In genomic region chrX:103555041-103555986, GRCm38 (mm10) we compare ENCODE assay signal across 7 mouse cellular contexts.
DNase-seq lines count a peak whose midpoint lies in the region; ATAC-seq and TF ChIP-seq lines count a peak whose summit lies in the region.
"Not testable (repeated sequence)": the region's sequence is repeated elsewhere in the genome, so short reads cannot be mapped to it uniquely, and the experiment has no call there.

No protein-coding gene starts in this region.

- DNase-seq in embryo, embryonic 10 days (ENCODE audit: low spot score) = peak; percentile 52
- peak; percentile 34 for DNase-seq in forebrain, postnatal 0 days
- DNase-seq in layer of hippocampus, adult 9-11 months = peak; percentile 46
- not testable (repeated sequence) for DNase-seq in liver, embryonic 14.5 days (ENCODE audit: low read depth in 3 of 3, low spot score in 3 of 3)
- DNase-seq in midbrain, embryonic 10.5 days (ENCODE audit: low spot score) = peak; percentile 55

- not testable (repeated sequence) for H3K4me1 ChIP-seq in forebrain, postnatal 0 days (ENCODE audit: insufficient read depth)
- peaks cover 14% of the 10 kb centered on the region for H3K4me1 ChIP-seq in hindbrain, embryonic 12.5 days
- peaks cover 0 to 17% of the 10 kb centered on the region in 2 experiments; a peak in 2 of 4 replicates for H3K4me1 ChIP-seq in liver, embryonic 14.5 days (replicated peaks; ENCODE audit: control insufficient read depth in 2 of 2, insufficient read depth in 2 of 2, low read length in 1 of 2)
- peaks cover 33% of the 10 kb centered on the region for H3K4me1 ChIP-seq in midbrain, embryonic 10.5 days
- peaks cover 17% of the 10 kb centered on the region for H3K4me1 ChIP-seq in olfactory bulb, adult 2 months (ENCODE audit: control insufficient read depth, insufficient read depth, low read length)

- not testable (repeated sequence) for TF ChIP-seq POLR2A in olfactory bulb, adult 2 months (IDR thresholded peaks at IDR 0.05; ENCODE audit: insufficient read depth, low read depth, low read length)

- not testable (repeated sequence) for TF ChIP-seq EP300 in liver, embryonic 14.5 days (IDR thresholded peaks at IDR 0.05; ENCODE audit: low read depth)

- not testable (repeated sequence) for H3K4me3 ChIP-seq in forebrain, postnatal 0 days (ENCODE audit: low read depth, low read length); hindbrain, embryonic 12.5 days; liver, embryonic 14.5 days (ENCODE audit: insufficient read depth in 1 of 2, low read depth in 2 of 2, low read length in 2 of 2); midbrain, embryonic 10.5 days; olfactory bulb, adult 2 months (ENCODE audit: insufficient read depth, low read depth, low read length)

- TF ChIP-seq CTCF in forebrain, postnatal 0 days (IDR thresholded peaks at IDR 0.05; ENCODE audit: low read depth); liver, embryonic 14.5 days (IDR thresholded peaks at IDR 0.05; ENCODE audit: low read depth); olfactory bulb, adult 2 months (IDR thresholded peaks at IDR 0.05; ENCODE audit: insufficient read depth, low read depth, low read length): not testable (repeated sequence)

- not testable (repeated sequence) for H3K9ac ChIP-seq in forebrain, postnatal 0 days; hindbrain, embryonic 12.5 days; liver, embryonic 14.5 days (replicated peaks)

- H3K36me3 ChIP-seq in forebrain, postnatal 0 days (ENCODE audit: insufficient read depth); hindbrain, embryonic 12.5 days; liver, embryonic 14.5 days (replicated peaks; ENCODE audit: control insufficient read depth, insufficient read depth, low read depth); midbrain, embryonic 10.5 days: not testable (repeated sequence)

- H3K27ac ChIP-seq in forebrain, postnatal 0 days (ENCODE audit: low read depth, low read length) = peak overlapping the region; percentile 40; the same call in 1 of the 2 replicates
- H3K27ac ChIP-seq in hindbrain, embryonic 12.5 days = peak overlapping the region; percentile 79
- not testable (repeated sequence) for H3K27ac ChIP-seq in liver, embryonic 14.5 days
- H3K27ac ChIP-seq in midbrain, embryonic 10.5 days (replicated peaks) = peak overlapping the region; percentile 89
- peak overlapping the region; percentile 90 for H3K27ac ChIP-seq in olfactory bulb, adult 2 months (ENCODE audit: insufficient read depth, low read depth, low read length)

- not testable (repeated sequence) for H3K9me3 ChIP-seq in forebrain, postnatal 0 days (ENCODE audit: low read length); hindbrain, embryonic 12.5 days (replicated peaks); liver, embryonic 14.5 days (ENCODE audit: control insufficient read depth, low read length); midbrain, embryonic 10.5 days (replicated peaks)

- not testable (repeated sequence) for H3K4me2 ChIP-seq in forebrain, postnatal 0 days (ENCODE audit: low read depth); hindbrain, embryonic 12.5 days (replicated peaks); liver, embryonic 14.5 days (ENCODE audit: low read depth)

- not testable (repeated sequence) for H3K27me3 ChIP-seq in forebrain, postnatal 0 days (ENCODE audit: insufficient read depth, low read length); hindbrain, embryonic 12.5 days; liver, embryonic 14.5 days (ENCODE audit: control insufficient read depth, insufficient read depth, low read length); midbrain, embryonic 10.5 days (ENCODE audit: low read depth, poor library complexity, severe bottlenecking)

- WGBS in forebrain, postnatal 0 days = 6% methylated on average over 4 of the region's 5 CpGs
- WGBS in hindbrain, embryonic 12.5 days = 16% methylated on average over 5 of the region's 5 CpGs
- WGBS in liver, embryonic 14.5 days (ENCODE audit: insufficient replicate concordance) = 19% methylated on average over 4 of the region's 5 CpGs
- WGBS in midbrain, embryonic 10.5 days = 14% methylated on average over 4 of the region's 5 CpGs
- 17% methylated on average over 4 of the region's 5 CpGs for WGBS in olfactory bulb, adult 2 months

- peak; percentile 93 for ATAC-seq in forebrain, postnatal 0 days
- peak; percentile 98 for ATAC-seq in hindbrain, embryonic 12.5 days (ENCODE audit: low FRiP score)
- peak; percentile 18; the same call in 1 of the 2 replicates for ATAC-seq in liver, embryonic 14.5 days (ENCODE audit: insufficient read depth)

Comparison
In these comparisons a context has a peak if more than half of its experiments do, and no peak if none do; other contexts are left out.
1. ATAC-seq: peak in every context shown above with its lines; median percentile 98 in hindbrain, embryonic 12.5 days; 93 in forebrain, postnatal 0 days; 18 in liver, embryonic 14.5 days.